Mouse (Mus musculus) heart, adult 2 months (tissue): ENCODE results near the gene Cct8l1.

Source experiments
- CTCF ChIP-seq: fragments of 200-600 bp; IDR thresholded peaks from 2 replicates; pipeline ENCODE4 v1.8.1; 2022; ENCODE audit warnings: antibody characterized with exemption, mild to moderate bottlenecking, moderate library complexity
- POLR2A ChIP-seq: fragments of 200-500 bp; IDR thresholded peaks from 2 replicates; pipeline ENCODE4 v1.6.1; 2011; ENCODE audit warnings: mild to moderate bottlenecking, low read depth, low read length, control low read depth; ENCODE audit not compliant: insufficient read depth

DNA sequence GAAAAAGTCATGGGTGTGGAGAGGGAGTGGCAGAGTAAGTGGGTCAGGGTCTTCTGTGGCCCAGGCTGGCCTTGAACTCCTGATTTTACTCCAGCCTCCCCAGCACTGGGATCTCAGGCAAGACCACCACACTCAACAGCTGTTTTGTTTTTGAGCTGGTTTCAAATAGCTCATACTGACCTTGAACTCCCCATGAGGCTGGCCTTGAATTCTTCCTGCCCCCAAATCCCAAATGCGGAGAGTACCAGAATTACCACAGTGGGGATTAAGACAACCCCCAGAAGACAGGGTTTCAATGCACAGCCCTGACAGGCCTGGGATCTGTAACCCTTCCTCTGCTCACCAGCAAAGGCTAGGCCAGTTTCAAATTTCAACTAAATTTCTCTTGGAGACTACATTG lies 12.1 kb downstream of the Cct8l1 start:
- no peak for TF ChIP-seq CTCF
- TF ChIP-seq POLR2A = no peak
